Mouse (Mus musculus) layer of hippocampus, adult 8-10 months (tissue): ENCODE measurements around the gene Cyp2a22. TPM values are rescaled to one million over a fixed set of nuclear protein-coding genes. Genes with fewer than 3 reads are reported as not detected.
"Not testable (repeated sequence)": the region's sequence is repeated elsewhere in the genome, so short reads cannot be mapped to it uniquely, and the experiment has no call there.

Experiments used
- DNase-seq, 2 experiments: peaks; one replicate each; pipeline ENCODE4 v3.0.0; 2022; ENCODE audit warnings: low spot score in 2 of 2
- total RNA-seq, 4 experiments: library from RNA; stranded (reverse); gene quantifications; 2 replicates each; pipeline ENCODE4 v1.2.4; 2022

The Cyp2a22 gene
- under 1 TPM in 1 of 4 experiments, not detected in 3; 0.17 TPM for total RNA-seq

- no peak for DNase-seq
Measured at GRCm38 (mm10) chr7:26939262-26939661, at the start of gene Cyp2a22. Cyp2a22 (minus strand) TSS chr7:26939384.

DNA sequence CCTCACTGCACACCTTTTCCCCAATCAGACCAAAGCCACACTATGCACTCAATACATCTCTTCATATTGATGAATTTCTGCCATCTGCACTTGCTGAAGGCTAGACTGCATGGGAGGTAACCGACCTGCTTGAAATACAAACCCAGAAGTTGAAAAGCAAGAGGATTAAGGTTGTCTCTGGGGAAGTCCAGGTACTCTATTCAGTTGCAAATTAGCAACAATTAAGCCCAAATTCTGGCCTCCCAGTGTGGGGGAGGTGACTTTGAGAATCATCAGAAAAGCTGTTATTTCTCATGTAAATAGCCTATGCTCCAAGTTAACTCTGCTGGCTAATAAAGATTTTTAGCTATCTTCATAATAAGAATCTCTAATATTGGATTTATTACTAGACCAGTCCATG is 44.0 kb upstream of the Cyp2a22 start:
- DNase-seq = not testable (repeated sequence)

- DNase-seq = no peak
Measured at GRCm38 (mm10) chr7:26982551-26982950, 43.4 kb upstream of the Cyp2a22 start.

- DNase-seq = not testable (repeated sequence)
Measured at GRCm38 (mm10) chr7:26981937-26982336, 42.8 kb upstream of the Cyp2a22 start.

DNA sequence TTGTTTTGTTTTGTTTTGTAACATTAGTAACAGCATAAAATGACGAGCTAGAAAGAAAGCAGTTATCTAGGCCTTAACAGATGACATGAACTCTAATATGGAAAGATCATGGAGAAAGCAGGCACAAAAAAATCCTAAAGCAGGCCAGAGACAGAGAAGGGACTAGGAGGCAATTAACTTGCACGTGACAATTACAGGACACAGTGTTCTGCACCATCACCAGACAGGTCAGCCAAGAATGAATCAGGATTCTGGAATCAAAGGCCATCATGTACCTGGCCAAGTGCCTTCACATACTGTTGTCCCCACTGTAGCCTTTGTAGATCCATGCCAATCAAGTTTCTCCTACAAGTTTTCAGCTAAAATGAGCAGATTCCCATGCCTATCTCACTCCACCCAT is 42.3 kb upstream of the Cyp2a22 start:
- DNase-seq = not testable (repeated sequence)

DNA sequence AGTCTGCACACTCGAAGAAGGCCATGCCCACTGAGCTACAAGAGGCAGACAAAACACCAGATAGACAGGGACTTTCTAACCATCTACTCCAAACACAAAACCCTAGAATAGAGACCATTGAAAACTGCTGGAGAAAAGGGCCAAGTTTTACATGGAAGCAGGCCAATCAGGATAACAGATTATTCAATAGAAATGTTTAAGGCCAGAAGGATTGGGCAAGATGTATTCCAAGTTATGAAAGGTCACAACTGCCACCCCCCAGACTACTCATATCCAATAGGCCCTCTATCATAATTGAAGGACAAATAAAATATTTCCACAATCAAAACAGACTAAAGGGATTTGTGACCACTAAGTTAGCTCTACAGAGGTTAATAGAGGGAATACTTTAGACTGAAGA is 23.2 kb upstream of the Cyp2a22 start:
- not testable (repeated sequence) for DNase-seq

DNA sequence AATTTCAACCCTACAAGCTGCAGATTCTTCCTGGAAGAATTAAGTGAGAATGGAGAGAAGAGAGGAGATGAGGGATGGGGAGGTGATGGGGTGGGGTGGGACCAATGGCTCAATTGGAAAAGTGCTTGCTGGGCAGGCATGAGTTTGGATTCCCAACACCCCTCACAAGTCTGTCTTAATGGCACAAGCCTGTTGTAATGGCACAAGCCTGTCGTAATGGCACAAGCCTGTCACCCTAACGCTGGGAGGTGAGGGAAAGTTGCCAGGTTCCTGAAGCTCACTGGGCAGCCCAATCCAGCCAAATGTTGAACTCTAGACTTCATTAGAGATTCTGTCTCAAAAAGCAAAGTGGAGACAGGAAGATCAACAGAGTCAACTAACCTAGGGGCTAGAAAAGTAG is 14.1 kb upstream of the Cyp2a22 start:
- not testable (repeated sequence) for DNase-seq

DNA sequence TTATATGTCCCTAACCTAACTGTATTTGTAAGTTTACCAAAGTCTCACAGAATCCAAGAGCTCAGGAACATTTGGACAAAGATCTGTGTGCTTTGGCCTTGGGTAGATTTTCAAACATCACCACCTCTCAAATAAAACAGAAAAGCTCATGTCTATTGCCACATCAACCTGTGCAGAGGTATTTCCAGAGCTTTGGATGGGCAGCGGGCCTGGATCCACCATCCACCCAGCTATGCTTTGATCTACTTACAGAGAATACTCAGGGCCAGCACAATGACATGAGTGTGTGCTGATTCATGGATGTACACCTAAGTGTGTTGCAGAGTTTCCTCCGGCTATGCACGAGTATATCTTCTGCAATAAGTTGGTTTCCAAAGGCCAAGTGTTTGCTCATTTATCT is 13.5 kb upstream of the Cyp2a22 start:
- DNase-seq = not testable (repeated sequence)

DNA sequence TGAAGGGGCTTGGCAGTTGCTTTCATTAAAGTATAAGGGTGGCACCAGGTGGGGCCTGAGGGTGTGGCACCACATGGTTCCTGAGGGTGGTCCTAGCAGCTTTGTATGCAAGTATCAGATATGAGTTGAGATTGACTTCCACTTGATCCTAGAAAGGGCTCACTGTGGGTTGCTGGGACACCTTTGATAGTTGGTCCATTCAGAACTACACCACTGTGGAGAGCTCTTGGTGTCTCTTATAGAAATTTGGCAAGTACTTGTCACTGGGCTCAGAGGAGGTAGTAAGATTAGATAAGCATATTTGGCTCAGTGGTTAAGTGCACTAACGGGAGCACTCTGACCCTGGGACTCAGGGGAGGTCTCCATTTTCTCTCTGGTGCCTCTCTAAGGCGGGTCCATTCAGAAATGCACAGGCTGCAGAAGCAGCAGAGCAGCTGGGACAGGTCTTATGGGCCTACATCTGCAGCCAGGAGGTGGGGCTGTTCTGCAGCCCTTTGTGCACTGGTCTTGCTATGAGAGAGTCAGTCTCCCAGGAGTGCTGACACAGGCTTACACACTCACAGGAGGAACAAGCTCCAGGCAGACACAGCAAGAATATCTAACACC is 2.2 kb upstream of the Cyp2a22 start:
- not testable (repeated sequence) for DNase-seq

- not testable (repeated sequence) for DNase-seq
Measured at GRCm38 (mm10) chr7:26917114-26917513, 22.1 kb downstream of the Cyp2a22 start.

Other genes starting within 250 kb of the Cyp2a22 start
- gene Cyp2b19, start 182.2 kb downstream of the Cyp2a22 start, total RNA-seq = not detected
- not detected for gene Cyp2g1, start 130.5 kb downstream of the Cyp2a22 start, total RNA-seq
- not detected for gene Cyp2a5, start 104.1 kb downstream of the Cyp2a22 start, total RNA-seq
- gene Cyp2a12, start 89.7 kb upstream of the Cyp2a22 start, total RNA-seq = not detected
- under 1 TPM in 3 of 4 experiments, not detected in 1; 0.23 to 0.69 (median 0.56) TPM for gene Cyp2f2, start 180.5 kb upstream of the Cyp2a22 start, total RNA-seq
- not detected for gene Cyp2t4, start 214.3 kb upstream of the Cyp2a22 start, total RNA-seq
- gene Egln2, start 227.4 kb upstream of the Cyp2a22 start, total RNA-seq = 100 to 1,000 TPM in 3 of 4 experiments, 10 to 100 TPM in 1; 97.6 to 103 (median 102) TPM
- gene Rab4b, start 239.5 kb upstream of the Cyp2a22 start, total RNA-seq = 100 to 1,000 TPM in 2 of 4 experiments, 10 to 100 TPM in 2; 91.9 to 112 (median 102) TPM
- gene Gm21983, start 241.7 kb upstream of the Cyp2a22 start, total RNA-seq = not detected
- 1 to 10 TPM in 3 of 4 experiments, under 1 TPM in 1; 0.86 to 3.9 (median 2.5) TPM for gene Mia, start 241.8 kb upstream of the Cyp2a22 start, total RNA-seq